Mouse (Mus musculus) cerebellum, adult 9-11 months (tissue): ENCODE data around the gene Dchs2.

Experiments used
- DNase-seq: peaks from one replicate; pipeline ENCODE4 v3.0.0; 2022

Dchs2 gene

DNA sequence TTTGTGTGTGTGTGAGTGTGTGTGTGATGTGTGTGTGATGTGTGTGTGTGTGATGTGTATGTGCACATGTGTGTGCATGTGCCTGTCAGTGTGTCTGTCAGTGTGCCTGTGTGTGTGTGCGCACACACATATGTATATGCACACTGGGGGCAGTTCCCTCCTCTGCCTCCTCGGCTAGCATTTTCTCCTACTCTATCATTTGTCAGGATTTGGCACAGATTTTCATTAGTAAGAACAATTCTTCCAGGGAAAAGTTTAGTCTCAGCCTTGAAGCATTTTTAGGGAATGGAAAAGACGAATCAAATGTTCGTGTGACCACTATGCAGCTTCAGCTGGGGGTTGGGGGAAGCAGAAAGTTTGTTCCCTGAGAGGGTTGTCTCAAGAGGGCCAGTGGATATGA is 28.4 kb downstream of the Dchs2 start:
- DNase-seq: no peak

DNA sequence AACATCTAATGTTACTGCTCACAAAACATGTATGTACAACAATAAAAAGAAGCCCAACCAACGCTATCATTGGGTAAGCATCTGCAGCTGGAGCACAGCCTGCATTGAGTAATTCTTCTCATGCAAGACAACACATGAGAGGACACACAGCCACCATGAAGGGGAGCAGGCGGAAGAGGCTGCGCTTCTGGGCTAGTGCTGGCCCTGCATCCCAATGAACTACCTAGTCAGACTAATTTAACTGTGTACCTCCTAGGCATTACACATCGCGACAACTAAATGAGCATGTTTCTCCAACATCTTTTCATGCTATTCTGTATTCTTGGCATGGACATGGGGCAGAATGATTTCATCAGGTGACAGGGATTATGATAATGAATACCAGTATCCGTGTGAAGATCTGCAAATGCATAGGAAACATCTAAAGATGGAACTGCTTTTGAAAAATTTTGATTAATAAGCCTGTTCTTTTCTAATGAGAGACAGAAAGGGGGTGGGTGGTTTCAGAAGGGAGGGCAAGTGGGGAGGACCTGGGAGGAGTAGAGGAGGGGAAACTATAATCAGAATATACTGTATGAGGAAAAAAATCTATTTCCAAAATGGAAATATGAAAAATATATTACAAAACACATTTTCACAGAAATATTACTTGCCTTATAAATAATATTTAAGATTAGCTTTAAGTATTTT is 33.9 kb downstream of the Dchs2 start:
- no peak for DNase-seq

DNA sequence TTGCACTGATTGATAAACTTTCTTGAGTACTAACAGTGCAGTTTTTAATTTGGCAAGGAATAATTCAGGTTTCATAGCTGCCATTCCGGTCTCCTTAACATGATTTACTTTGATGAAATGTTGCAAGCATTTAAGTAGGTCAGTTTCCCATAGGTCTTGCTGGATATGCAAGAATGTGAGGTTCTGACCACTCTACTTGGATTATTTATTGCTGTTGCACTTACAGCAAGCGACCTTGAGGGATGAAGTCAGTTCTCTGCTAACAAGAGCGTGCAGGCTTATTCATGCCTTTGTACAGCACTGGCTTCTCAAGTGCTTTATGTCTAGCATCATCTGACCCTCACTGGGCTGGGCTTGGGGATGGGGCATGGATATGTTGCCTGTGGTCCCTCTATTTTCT is 35.9 kb downstream of the Dchs2 start:
- no peak for DNase-seq

DNA sequence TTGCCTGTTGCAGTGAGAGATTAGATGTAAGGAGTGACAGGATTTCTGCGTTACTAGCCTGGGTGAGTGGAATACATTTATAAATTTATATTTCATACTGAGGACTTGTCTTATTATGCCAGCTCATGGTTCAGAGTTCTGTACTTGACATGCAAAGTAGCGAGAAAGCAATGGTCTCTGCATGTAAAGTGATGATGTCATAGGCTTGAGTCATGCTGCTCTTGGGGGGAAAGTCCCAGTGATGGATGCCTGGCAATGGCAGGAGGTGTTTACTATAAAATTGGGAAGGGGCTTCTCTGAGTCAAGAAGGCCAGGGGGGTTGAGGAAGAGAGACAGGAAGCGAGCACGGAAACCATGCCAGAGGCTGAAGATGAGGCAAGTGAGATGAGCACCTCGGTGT is 57.8 kb downstream of the Dchs2 start:
- DNase-seq: no peak

DNA sequence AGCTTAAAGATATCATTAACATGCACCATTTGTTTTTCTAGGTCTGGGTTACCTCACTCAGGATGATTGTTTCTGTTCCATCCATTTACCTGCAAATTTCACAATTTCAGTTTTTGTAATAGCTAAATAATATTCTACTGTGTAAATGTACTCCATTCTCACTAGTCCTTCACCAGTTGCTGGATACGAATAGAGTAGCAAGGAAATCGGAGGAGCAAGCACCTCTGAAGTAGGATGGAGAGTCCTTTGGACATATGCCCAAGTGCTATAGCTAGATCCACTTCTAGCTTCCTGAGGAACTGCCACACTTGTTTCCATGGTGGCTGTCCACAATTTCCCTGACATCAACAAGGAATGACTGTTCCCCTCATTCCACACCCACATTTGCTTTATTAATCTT is 63.5 kb downstream of the Dchs2 start:
- no peak for DNase-seq

DNA sequence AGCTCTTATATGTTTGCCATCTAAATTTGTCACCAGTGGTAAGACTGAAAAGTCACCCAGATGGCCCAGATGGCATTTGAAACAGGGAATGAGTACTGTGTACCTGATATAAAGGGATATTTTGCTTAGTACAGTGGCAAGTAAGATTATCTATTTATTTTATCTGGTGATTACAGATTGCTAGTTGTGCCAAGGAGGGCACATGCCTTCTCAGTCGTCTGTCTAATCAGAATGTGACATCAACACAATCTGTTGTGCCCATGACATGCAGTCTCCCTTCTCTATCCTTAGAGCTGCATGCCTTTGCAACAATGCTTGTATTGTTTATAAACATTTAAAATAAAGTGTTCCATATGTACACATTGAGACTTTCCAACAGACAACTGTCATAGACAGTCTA is 64.7 kb downstream of the Dchs2 start:
- DNase-seq: no peak

DNA sequence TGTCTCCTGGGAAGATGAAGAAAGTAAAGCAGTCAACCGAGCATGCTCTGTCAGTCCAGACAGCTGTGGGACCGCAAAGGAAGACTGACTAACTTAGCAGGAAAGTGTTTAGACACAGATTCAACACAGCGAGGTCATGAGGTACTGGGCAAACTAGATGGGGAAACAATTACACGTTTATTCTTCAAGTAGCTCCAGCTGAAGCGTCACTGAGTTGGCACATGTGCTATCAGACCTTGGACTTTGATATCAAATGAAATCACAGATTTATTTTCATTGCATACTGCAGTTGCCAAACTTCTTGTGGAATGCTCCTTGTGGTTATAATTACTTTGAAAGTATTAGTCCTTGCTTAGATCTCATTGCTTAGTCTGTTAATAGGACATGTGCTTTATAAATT is 67.2 kb downstream of the Dchs2 start:
- no peak for DNase-seq

DNA sequence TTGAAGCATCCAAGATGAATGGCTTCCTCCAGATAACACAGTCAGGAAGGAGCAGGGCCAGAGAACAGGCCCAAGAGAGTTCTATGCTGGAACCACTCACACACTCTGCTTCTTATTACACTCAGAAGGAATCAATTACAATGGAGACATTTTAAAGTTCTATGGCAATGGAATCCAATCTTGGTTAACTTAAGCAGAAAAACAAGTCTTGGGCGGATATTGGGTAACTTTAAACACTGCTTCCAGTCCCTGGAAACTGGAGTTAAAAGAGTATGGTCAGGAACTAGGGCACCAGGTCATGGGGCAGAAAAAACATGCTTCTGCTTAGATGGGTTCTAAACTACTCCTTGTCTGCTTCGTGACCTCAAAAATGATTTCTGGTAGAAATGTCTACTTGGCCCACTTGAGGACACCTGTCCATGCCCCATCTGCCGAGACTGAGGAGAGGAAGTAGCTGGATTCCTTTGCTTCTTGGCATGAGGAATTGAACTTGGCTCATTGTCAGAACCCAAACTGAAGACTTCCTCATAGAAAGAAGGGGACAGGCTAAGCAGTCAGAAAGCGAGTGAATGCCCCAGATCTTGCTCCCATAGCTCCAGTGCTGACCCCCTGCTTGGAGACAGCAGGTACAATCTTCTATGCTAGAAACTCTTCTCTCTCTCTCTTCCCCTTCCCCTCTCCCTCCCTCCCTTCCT is 73.7 kb downstream of the Dchs2 start:
- no peak for DNase-seq

DNA sequence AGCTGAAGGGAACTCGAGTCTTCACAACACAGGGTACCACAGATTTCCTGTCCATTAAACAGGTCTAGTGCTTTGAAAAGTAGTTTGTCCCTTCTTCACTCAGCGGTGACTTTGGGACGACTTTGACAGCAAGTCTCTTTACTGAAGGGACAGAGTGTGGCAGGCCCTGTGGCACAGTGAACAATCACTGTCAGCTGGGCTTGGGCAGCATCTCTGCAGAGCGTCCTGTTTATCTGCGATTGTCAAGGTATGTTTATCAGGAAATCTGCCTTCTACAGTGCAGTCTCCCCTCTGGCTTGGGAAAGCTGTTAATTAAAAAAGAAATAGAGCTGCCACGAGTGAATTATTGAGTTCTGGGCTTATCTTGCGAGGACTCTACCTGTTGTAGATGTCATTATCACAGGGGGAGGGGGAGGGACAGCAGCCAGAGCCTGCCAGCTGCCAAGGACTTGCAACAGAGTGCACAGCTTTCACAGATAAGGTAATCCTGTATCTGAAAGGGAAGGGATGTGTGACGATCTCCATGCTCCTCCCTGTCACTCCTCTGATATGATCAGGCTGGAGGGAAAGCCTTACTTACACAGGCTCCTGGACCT is 77.4 kb downstream of the Dchs2 start:
- DNase-seq: no peak

DNA sequence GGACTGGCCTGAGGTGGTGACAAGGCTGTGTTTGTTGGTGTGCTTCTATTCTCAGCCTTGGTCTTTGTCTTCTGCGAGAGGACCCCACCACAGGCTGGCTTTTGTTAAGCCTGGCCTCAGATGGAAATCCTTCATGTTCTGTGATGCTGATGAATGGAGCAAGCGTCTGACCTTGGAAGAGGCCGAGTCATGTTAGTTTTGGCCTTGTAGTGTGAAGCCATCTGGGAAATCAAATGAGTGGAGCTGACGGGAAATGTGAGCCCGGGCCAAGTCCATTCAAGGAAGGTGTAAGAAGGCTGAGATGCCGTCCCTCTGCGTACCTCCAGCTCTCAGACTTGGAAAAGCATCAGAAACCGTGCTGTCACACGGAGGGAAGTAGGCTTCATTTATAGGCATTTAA is 81.9 kb downstream of the Dchs2 start:
- no peak for DNase-seq

DNA sequence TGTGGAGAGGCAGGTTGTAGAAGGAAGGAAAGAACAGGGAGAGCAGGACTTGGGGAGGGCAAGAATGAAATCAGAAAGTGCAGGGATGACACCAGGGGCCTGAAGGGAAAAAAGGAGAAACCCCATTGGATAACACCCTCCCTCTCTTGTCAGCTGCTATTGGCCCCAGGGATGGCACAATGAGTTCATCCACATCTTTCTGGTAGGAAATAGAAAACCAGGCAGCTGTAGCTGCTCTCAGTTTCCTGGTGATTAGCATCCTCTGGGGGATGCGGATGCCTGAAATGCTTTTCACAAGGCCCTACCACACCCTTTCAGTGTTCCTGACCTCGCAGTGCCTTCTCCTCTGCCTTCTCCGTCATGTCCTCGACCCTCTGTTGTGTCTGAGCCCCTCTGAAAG is 82.5 kb downstream of the Dchs2 start:
- DNase-seq: no peak

DNA sequence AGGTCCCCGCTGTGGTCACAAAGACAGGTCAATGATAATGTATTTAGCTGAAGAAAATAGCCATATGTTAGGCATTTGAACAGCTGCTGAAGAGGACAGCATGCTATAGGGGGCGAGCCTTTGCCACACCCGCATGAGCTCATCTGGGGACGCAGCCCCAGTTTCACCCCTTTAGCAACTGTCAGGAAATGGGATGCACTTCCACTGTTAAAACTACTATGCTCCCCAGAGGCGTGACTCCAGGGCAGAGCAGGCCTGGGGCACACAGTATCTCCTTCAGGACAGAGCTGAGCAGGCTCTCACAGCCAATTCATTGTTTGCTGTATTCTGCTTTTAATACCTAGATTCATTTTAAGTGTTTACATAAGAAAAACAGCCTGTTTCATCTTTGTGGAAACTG is 84.2 kb downstream of the Dchs2 start:
- no peak for DNase-seq

DNA sequence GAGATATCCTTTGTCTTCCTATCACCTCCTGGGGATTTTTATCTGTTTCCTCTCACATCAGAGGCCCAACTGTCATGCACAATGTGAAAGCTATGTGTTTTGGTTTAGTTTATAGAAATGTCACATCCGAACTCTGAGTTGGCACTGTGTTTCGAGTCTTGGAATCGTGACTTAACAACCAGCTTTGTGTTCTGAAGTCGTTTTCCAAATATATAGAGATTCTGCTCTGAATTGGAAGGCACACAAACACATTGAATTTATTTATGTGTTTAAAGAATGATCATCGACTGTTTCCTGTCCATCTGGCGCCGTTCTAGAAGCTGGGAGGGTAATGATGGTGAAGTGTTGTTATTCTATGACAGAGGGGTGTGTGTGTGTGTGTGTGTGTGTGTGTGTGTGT is 84.8 kb downstream of the Dchs2 start:
- no peak for DNase-seq

DNA sequence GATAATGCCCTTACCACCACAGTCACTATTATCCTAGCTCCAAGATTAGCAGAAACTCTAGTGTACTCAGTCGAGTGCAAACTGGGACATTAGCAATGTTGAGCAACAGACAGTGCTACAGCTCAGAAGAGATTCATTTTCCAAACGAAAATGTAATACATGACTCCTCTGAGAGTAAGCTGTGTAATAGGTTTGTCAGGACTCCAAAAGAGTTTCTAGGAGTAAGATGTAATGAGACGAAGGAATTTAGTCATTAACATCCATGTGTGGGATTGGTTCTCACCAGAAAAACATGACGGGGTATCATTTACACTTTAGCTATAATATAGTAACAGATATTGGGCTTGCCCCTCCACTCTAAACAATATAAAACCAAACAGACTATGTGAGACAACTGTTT is 90.3 kb downstream of the Dchs2 start:
- no peak for DNase-seq

DNA sequence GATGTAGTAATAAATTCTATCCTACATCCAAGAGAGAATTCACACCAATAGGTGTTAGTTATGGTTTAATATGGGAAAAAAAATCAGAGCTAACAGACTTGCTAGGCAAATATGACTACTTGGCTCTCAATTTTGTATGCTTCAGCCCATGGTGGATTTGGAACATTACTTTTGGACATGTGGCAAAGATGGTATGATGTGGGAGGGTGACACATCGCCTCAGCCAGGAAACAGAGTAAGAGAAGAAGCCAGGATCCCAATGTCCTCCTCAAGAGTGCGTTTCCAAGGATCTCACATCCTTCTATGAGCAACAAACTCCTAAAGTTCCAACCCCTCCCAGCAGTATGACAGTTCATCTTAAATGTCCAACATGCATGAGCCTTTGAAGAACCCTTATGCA is 92.4 kb downstream of the Dchs2 start:
- no peak for DNase-seq

DNA sequence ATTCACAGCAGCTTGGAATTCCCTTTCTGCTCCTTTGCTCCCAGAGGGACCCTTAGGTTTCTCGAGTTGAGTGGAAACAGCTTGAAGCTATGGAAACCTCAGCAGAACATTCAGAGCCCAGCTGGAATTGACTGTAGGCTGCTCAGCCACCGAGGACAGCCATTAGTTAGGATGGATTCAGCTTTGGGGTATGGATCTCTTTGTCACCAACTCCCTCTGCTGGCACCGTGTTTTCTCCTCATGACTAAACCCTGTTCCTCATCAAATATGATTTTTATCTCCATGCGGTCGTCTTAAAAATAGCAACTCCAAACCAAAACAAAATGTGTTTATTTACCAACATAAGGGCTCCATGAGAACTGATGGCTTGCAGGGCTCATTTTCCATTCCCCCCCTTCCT is 94.4 kb downstream of the Dchs2 start:
- no peak for DNase-seq

DNA sequence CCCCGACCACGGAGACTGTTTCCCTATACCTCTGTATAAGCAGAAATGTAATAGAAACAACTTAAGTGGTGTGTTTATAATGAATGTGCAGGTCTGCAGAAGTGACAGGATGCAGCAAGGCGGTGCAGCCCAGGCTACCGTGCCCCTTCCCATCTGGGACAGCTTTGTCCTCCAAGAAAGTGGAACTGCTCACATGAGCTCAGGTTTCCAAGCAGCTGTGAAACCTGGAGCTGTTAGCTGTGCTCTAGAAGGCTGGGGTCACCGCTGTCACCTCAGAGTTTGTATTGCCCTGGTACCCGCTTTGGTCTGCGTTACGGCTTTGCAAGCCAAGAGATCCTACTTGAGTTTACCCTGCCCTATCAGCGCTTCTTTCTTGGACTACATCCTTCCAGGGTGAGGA is 100.6 kb downstream of the Dchs2 start:
- no peak for DNase-seq

DNA sequence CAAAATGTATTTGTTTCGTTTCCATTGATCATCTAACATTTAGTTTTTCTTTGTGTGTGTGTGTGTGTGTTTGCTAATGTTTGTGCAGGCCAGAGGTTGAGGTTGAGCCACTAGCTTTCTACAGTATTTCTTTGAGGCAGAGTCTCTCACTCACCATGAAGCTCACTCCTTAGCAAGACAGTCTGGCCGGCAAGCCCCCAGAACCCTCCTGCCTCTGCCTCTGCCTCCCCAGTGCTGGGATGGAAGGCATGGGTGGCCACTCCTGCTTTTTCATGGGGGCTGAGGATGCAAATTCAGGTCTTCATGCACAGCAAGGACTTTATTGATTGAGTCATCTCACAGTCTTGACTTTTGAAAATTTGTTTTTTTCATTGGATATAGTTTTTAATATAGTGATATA is 102.6 kb downstream of the Dchs2 start:
- DNase-seq: no peak

DNA sequence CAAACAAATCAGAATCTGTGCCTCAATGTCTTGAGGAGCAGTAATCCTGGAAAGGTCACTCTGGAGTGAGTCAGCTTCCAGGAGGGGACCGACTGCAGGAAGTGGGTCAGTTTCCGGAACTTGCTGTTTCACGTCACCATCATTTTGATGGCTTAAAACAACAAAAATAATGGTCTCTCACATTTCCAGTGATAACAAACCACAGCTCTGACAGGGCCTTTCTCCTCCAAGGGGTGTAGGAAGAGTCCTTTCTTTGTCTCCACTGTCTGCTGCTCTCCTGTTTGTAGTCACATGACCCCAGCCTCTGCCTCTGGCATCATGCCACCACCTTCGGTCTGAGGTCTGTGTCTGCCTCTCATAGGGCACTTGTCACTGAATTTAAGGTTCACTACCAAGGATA is 106.7 kb downstream of the Dchs2 start:
- DNase-seq: no peak

DNA sequence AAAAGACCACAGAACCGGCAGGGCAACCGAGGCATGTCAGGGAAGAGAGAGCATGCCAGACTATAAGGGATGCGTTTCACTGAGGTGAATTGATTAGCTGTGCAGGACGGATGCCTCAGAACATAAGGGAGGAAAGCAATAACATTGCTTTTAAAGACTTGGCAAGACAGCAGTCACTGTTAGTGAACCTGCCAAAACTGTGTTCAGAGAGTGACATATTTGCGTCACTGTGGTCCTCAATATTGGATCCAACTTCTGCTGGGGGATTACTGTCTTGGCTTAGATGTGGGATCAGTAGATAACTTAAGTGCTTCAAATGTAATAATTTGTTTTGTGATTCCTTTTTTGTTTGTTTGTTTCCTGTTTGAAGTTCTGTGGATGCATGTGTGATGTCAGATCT is 107.3 kb downstream of the Dchs2 start:
- DNase-seq: no peak

DNA sequence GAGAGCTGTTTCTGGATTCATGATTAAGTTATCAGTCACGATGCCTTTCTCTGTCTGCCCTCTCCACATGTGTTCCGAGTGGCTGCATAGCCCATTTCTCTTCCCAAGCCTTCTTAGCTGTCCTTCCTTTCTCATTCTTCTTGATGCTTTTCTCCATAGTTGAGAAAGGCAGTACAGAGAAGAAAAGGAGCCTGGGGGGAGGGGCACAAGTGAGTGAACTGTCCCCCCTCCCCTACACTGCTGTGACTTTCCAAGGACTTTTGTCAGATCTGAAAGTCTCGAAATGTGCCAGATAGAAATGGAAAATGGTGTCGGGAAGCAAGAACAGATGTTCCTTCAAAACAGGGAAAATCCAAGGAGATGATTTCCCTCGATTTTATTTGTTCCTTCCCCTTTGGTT is 118.8 kb downstream of the Dchs2 start:
- no peak for DNase-seq

DNA sequence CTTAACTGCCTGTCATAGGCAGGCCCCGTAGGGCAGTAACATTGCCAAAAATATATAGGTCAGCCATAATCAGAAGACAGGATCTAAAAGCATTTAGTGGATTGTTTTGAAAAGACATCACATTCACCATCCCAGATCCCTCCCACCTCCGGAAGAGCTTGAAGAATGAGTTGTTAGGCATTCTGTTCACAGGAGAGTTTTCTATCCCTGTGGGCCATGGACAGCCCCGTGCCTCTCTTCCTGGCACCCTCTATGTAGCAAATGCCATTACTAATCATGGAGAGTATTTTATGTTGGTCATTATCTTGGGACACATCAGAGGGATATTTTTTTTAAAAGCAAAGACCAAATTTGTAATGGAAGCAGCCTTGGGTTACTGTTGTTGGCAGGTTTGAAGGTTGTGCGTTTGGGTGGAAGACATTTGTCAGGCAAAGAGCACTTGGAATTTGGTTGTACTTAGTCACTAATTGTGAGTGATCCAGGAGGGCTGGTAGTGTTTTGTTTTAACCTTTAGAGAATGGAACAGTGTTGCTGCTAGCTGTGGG is 122.3 kb downstream of the Dchs2 start:
- no peak for DNase-seq

DNA sequence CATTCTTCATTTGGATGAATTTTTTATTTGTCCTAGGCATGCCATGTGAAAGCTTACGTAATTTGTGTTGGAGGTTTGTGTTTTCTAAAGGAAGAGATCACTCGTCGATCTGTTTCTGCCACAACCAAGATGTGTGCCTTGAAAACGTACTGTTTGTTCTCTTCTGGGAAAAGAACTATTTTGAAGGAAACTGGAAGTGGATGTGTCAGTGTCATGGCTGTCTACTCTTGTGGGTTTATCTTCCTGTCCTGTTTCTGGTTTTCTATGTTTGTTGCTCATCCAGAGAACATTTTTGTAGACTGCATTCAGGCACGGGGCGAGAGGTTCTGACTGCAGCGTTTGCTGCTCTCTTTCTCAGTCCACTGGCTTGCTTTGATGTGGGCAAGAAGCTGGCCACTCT is 124.2 kb downstream of the Dchs2 start:
- no peak for DNase-seq

DNA sequence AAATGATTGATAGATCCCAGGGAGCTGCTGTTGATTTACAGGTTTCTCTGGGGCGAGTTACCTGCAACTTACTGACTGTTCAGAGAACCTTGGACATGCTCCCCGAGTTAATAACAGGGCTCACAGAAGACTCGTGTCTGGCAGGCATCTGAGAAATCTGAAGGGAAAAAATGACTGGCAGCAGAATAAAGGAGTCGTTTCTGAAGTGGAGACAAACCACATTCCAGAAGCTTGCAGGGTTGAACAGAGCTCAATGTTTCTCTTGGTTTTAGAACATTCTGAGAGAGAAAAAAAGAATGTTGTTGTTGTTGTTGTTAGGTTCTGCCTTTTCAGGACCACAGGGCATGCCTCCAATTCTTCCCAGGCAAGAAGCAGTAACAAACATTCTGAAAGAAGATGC is 131.7 kb downstream of the Dchs2 start:
- no peak for DNase-seq

DNA sequence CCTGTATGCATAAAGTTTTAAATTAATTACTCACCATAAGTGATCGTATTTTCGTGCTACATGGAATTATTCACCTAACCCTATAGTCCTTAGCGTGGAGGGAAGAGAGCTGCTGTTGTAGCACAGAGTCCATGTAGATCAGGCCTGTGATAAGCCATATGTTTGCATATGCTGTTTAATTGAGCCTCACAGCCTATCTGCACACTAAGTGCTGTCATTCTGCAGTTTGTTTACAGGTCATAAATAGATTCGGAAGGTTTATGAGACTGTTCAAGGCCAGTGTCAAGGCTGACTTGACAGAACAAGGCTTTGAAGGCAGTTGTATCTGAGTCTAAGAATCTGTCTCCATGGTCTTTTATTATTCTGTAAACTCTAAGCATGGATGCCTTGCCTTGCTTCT is 138.3 kb downstream of the Dchs2 start:
- DNase-seq: no peak
